Mouse (Mus musculus) cortical plate, adult 2 months (tissue): Measurements from ENCODE around the gene Krtap1-4.

Source experiments
- CTCF ChIP-seq: fragments of 200-500 bp; IDR thresholded peaks from 2 replicates; pipeline ENCODE4 v1.5.1; 2011; ENCODE audit warnings: mild to moderate bottlenecking, control low read depth, low read length; ENCODE audit not compliant: insufficient read depth; ENCODE audit errors: extremely low read depth
- POLR2A ChIP-seq: fragments of 200-500 bp; IDR thresholded peaks from 2 replicates; pipeline ENCODE4 v1.6.1; 2011; ENCODE audit warnings: mild to moderate bottlenecking, low read length, control low read depth; ENCODE audit not compliant: insufficient read depth; ENCODE audit errors: extremely low read depth

DNA sequence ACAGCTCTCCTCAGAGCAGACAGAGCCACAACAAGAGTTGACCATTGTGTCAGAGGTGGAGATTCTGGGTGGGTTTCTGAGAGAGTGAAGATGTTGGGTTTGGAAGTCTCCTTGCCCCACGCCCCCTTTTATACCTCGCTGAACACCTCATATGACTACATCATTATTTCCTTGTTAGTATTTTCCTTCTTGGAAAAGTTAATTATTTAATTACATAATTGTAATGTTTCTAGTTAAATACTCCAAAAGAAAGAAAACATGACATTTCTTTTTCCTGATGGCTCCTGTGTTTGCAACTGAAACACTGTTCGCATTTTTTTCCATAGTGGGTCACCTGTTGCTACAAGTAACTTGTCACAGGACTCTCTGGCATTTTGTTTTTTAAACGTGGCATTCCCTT, 44.7 kb upstream of the Krtap1-4 start, which contains the start of gene Krtap4-1:
- no peak for TF ChIP-seq POLR2A
- TF ChIP-seq CTCF, result no peak
